Mouse (Mus musculus): ENCODE measurements around the gene Nelfcd.

GRCm38 (mm10) chr2:174428996-174429591 is 13.5 kb downstream of the Nelfcd start:
- no peak for TF ChIP-seq POLR2A (IDR thresholded peaks at IDR 0.05; ENCODE audit: insufficient read length, low read depth)
- no peak for TF ChIP-seq MYOG (IDR thresholded peaks at IDR 0.05; ENCODE audit: control insufficient read depth in 1 of 3, insufficient read depth in 1 of 3, insufficient read length in 2 of 3, low read depth in 2 of 3)
- no peak for TF ChIP-seq MAX (IDR thresholded peaks at IDR 0.05; ENCODE audit: low read depth)
- TF ChIP-seq CEBPB (IDR thresholded peaks at IDR 0.05; ENCODE audit: insufficient read depth, poor library complexity, severe bottlenecking) = no peak
- TF ChIP-seq TCF3 (IDR thresholded peaks at IDR 0.05; ENCODE audit: insufficient read length, low read depth) = no peak
- TF ChIP-seq POLR2AphosphoS2 (IDR thresholded peaks at IDR 0.05; ENCODE audit: insufficient read length, low read depth) = no peak
- TF ChIP-seq USF1 (IDR thresholded peaks at IDR 0.05; ENCODE audit: low read depth) = no peak
- TF ChIP-seq REST (IDR thresholded peaks at IDR 0.05; ENCODE audit: insufficient read depth, insufficient read length) = no peak

Measured in myocyte (in vitro differentiated cells).